ENCODE assay signal across 8 mouse cellular contexts in the genomic region with DNA sequence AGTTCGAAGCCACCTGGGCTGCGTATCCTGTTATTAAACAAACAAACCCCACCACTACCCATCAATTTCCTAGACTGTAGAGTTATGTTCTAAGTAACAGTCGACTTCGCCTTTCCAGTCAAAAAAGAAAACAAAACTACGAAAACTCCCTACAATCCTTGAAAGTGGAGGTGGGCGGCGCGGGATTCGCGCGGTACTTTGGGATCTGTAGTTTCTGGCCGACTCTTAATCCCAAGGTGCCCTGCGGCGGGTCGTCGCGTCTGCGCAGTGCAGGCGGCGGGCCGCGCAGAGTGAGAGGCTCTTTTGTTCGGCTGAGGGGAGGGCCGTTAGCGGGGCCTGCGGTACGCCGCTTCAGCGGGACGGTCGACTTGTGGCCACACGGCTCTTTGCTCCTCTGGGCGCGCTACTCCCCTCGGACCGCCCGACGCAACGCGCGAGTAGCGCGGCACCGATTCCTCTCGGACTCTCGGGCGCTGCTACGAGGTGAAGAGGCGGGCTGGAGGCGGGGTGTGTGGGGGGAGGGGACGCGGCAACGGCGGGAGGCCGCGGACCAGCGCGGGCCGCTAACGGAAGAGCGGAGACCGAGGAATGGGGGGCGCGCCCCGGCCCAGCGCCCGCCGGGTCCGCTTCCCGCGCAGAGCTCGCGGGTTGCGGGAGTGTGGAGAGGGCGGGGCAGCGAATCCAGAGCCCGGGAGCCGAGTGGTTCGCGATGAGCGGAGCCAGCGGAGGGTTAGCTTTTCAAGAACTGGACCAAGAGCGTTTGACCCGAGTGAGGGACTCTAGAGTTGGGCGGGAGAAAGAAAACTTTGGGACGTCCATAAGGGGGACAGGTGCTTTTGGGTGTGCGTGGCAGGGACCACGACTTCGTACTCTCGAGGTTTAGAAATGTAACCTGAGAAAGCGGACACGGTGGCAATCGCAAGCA. TPM values are rescaled to one million over a fixed set of nuclear protein-coding genes. Genes with fewer than 3 reads are reported as not detected.
DNase-seq lines count a peak whose midpoint lies in the region; ATAC-seq lines count a peak whose summit lies in the region.

A gene (plus strand): TSS at position 257 of the 925 bp plus-strand sequence.

- peak within 1 kb of the TSS; percentile 97 for H3K27ac ChIP-seq in hindbrain, embryonic 13.5 days

- WGBS in hindbrain, embryonic 13.5 days = 2% methylated on average over 89 of the region's 93 CpGs

- peak; percentile 95 for DNase-seq in NIH3T3 (ENCODE audit: low read depth)
- DNase-seq in cerebellum, postnatal 10 days = peak; percentile 94 to 95
- peak; percentile 84 to 89 for DNase-seq in frontal cortex, postnatal 14 days (ENCODE audit: low spot score in 2 of 2)
- DNase-seq in layer of hippocampus, postnatal 25 days (ENCODE audit: extremely low spot score in 1 of 2, low spot score in 1 of 2) = peak; percentile 84
- peak; percentile 93 for DNase-seq in lung, postnatal 25 days (ENCODE audit: low spot score)
- DNase-seq in retina, embryonic 14.5 days (ENCODE audit: low spot score) = peak; percentile 94
- DNase-seq in thymus, postnatal 4 days = peak; percentile 92

- peak within 1 kb of the TSS; percentile 91 for H3K9ac ChIP-seq in hindbrain, embryonic 13.5 days

- peak; percentile 99 for ATAC-seq in hindbrain, embryonic 13.5 days (ENCODE audit: low FRiP score)

- H3K9me3 ChIP-seq in hindbrain, embryonic 13.5 days = no peaks in the 10 kb centered on the region

- no peaks in the 10 kb centered on the region for H3K27me3 ChIP-seq in hindbrain, embryonic 13.5 days

- peak within 1 kb of the TSS; percentile 93 for H3K4me3 ChIP-seq in hindbrain, embryonic 13.5 days

- no peaks in the 10 kb centered on the region for H3K36me3 ChIP-seq in hindbrain, embryonic 13.5 days

- H3K4me2 ChIP-seq in hindbrain, embryonic 13.5 days = peak within 1 kb of the TSS; percentile 94

- H3K4me1 ChIP-seq in hindbrain, embryonic 13.5 days (replicated peaks) = peaks cover 47% of the 10 kb centered on the region

RNA-seq across cellular contexts. Expression of the gene that starts here (rescaled TPM):
- 108 and 109 TPM in 2 replicates for polyA plus RNA-seq in hindbrain, embryonic 13.5 days (2015; fragmentation: Nextera tagmentation; extraction: Ambion mirVana)
- total RNA-seq in layer of hippocampus, postnatal 25 days (2021) = 10 to 100 TPM; 49.4 to 52.0 TPM

Comparison
In these comparisons a context has a peak if more than half of its experiments do, and no peak if none do; other contexts are left out.
1. Peak in every context shown above with its lines: DNase-seq, ATAC-seq, H3K4me3 ChIP-seq and H3K27ac ChIP-seq.